Mouse (Mus musculus) embryonic facial prominence, embryonic 12.5 days (tissue): ENCODE results near the gene Gm17727. TPM values are rescaled to one million over a fixed set of nuclear protein-coding genes. Genes with fewer than 3 reads are reported as not detected.
"Not testable (repeated sequence)": the region's sequence is repeated elsewhere in the genome, so short reads cannot be mapped to it uniquely, and the experiment has no call there.

ENCODE experiments used
- ATAC-seq: fragments of 200-750 bp; cut with Nextera tagmentation; 2 replicates; pipeline ENCODE4 v1.8.0; 2017; ENCODE audit not compliant: insufficient number of reproducible peaks, insufficient read depth, low FRiP score, low TSS enrichment
- H3K27ac ChIP-seq: fragments of 300-500 bp; sonication (generic); 2 replicates; pipeline ENCODE4 v1.5.1; 2016; ENCODE audit warnings: mild to moderate bottlenecking
- H3K27me3 ChIP-seq: fragments of 300-500 bp; sonication (generic); 2 replicates; pipeline ENCODE4 v1.6.1; 2016; ENCODE audit warnings: mild to moderate bottlenecking, moderate library complexity
- H3K36me3 ChIP-seq: fragments of 300-500 bp; sonication (generic); 2 replicates; pipeline ENCODE4 v1.6.1; 2016; ENCODE audit warnings: mild to moderate bottlenecking
- H3K4me1 ChIP-seq: fragments of 300-500 bp; sonication (generic); 2 replicates; pipeline ENCODE4 v1.6.1; 2016
- H3K4me2 ChIP-seq: fragments of 300-500 bp; sonication (generic); replicated peaks from 2 replicates; pipeline ENCODE4 v1.6.1; 2016; ENCODE audit warnings: mild to moderate bottlenecking, moderate library complexity
- H3K4me3 ChIP-seq: fragments of 300-500 bp; sonication (generic); 2 replicates; pipeline ENCODE4 v1.5.1; 2016; ENCODE audit warnings: mild to moderate bottlenecking
- H3K9ac ChIP-seq: fragments of 300-500 bp; sonication (generic); 2 replicates; pipeline ENCODE4 v1.6.1; 2016; ENCODE audit warnings: mild to moderate bottlenecking, moderate library complexity
- H3K9me3 ChIP-seq: fragments of 300-500 bp; sonication (generic); 2 replicates; pipeline ENCODE4 v1.6.1; 2016; ENCODE audit warnings: mild to moderate bottlenecking, moderate library complexity
- WGBS: fragments of 180-500 bp; shearing (Covaris S2); methylation state at CpG from one replicate; pipeline ENCODE4 v1.1.7; 2016; 5-methylcytosine and 5-hydroxymethylcytosine counted together
- polyA plus RNA-seq: library from polyadenylated mRNA; unstranded; fragments of >200 nt; fragmentation: Nextera tagmentation; extraction: Ambion mirVana; gene quantifications from 2 replicates; pipeline ENCODE4 v1.2.1, GENCODE M21; 2016

Gene Gm17727
- polyA plus RNA-seq, result not detected in 2 replicates

GRCm38 (mm10) chr9:35778009-35778408, at the start of gene Gm17727:
Gene Gm17727 (minus strand): TSS chr9:35778109.
- WGBS, result 64% methylated on average over 3 of the region's 3 CpGs
- Histone ChIP-seq H3K27me3 (no peaks in the 10 kb centered on the region), H3K9ac (no peak within 1 kb of the TSS), H3K27ac (no peak within 1 kb of the TSS), H3K4me2 (no peak within 1 kb of the TSS), H3K9me3 (0 out of 2 replicates have a peak, but pooled peaks cover 3% of the 10 kb centered on the region), H3K36me3 (no peaks in the 10 kb centered on the region), H3K4me3 (no peak within 1 kb of the TSS), H3K4me1 (no peaks in the 10 kb centered on the region)
- ATAC-seq, result no peak

- H3K4me1 ChIP-seq, H3K4me3 ChIP-seq, H3K36me3 ChIP-seq, H3K4me2 ChIP-seq, H3K27me3 ChIP-seq, H3K27ac ChIP-seq, H3K9ac ChIP-seq, ATAC-seq: not testable (repeated sequence)
- 94% methylated on average over 15 of the region's 15 CpGs for WGBS
- H3K9me3 ChIP-seq, result peaks cover 14% of the 10 kb centered on the region; the same call in 1 of the 2 replicates
Observed at GRCm38 (mm10) chr9:35817881-35818280, 40.0 kb upstream of the Gm17727 start.

GRCm38 (mm10) chr9:35798146-35798545, 20.2 kb upstream of the Gm17727 start:
- no peak overlapping the region for H3K4me3 ChIP-seq
- H3K27ac ChIP-seq, result no peak overlapping the region
- H3K4me2 ChIP-seq, result no peak overlapping the region
- H3K9me3 ChIP-seq, result peaks cover 7% of the 10 kb centered on the region
- H3K9ac ChIP-seq, result no peak overlapping the region
- no peaks in the 10 kb centered on the region for H3K36me3 ChIP-seq
- ATAC-seq, result no peak
- no peaks in the 10 kb centered on the region for H3K27me3 ChIP-seq
- H3K4me1 ChIP-seq, result no peaks in the 10 kb centered on the region

GRCm38 (mm10) chr9:35790001-35790400, 12.1 kb upstream of the Gm17727 start, which contains the start of the genes Gm27235 and D730048I06Rik:
Gene Gm27235 (minus strand): TSS chr9:35790101.
Gene D730048I06Rik (minus strand): TSS chr9:35790112.
- ATAC-seq, result no peak
- H3K4me2 ChIP-seq, result no peak within 1 kb of the TSS
- H3K9ac ChIP-seq, result no peak within 1 kb of the TSS
- H3K27me3 ChIP-seq, result no peaks in the 10 kb centered on the region
- no peaks in the 10 kb centered on the region for H3K4me1 ChIP-seq
- H3K4me3 ChIP-seq, result no peak within 1 kb of the TSS
- WGBS, result 84% methylated on average over 3 of the region's 3 CpGs
- H3K36me3 ChIP-seq, result no peaks in the 10 kb centered on the region
- peaks cover 13% of the 10 kb centered on the region for H3K9me3 ChIP-seq
- no peak within 1 kb of the TSS for H3K27ac ChIP-seq

- Histone ChIP-seq H3K27me3 (no peaks in the 10 kb centered on the region), H3K36me3 (no peaks in the 10 kb centered on the region), H3K9ac (no peak overlapping the region), H3K27ac (no peak overlapping the region), H3K9me3 (no peaks in the 10 kb centered on the region), H3K4me3 (no peak overlapping the region), H3K4me1 (no peaks in the 10 kb centered on the region), H3K4me2 (no peak overlapping the region)
- no peak for ATAC-seq
Observed at GRCm38 (mm10) chr9:35756843-35757242, 21.1 kb downstream of the Gm17727 start.

GRCm38 (mm10) chr9:35740749-35741148, 37.2 kb downstream of the Gm17727 start, which contains the start of gene Gm17677:
Gene Gm17677 (plus strand): TSS chr9:35741049.
- no peaks in the 10 kb centered on the region for H3K36me3 ChIP-seq
- no peaks in the 10 kb centered on the region for H3K4me1 ChIP-seq
- H3K27me3 ChIP-seq, result no peaks in the 10 kb centered on the region
- H3K9me3 ChIP-seq, result peaks cover 4% of the 10 kb centered on the region; the same call in 1 of the 2 replicates
- no peak within 1 kb of the TSS for H3K4me3 ChIP-seq
- no peak for ATAC-seq
- no peak within 1 kb of the TSS for H3K9ac ChIP-seq
- H3K27ac ChIP-seq, result no peak within 1 kb of the TSS
- H3K4me2 ChIP-seq, result no peak within 1 kb of the TSS

Other genes with a start within 250 kb of the Gm17727 start
- 6.2 and 6.4 TPM in 2 replicates for gene Ddx25, start 219.6 kb downstream of the Gm17727 start, polyA plus RNA-seq
- gene Pus3, start 219.5 kb downstream of the Gm17727 start, polyA plus RNA-seq, result 20.9 and 21.4 TPM in 2 replicates
- 1.2 and 1.3 TPM in 2 replicates for gene Pate2, start 207.8 kb downstream of the Gm17727 start, polyA plus RNA-seq
- gene Hyls1, start 207.7 kb downstream of the Gm17727 start, polyA plus RNA-seq, result 20.3 and 23.6 TPM in 2 replicates
- gene Pate4, start 166.2 kb downstream of the Gm17727 start, polyA plus RNA-seq, result not detected in 2 replicates
- gene Pate3, start 129.9 kb downstream of the Gm17727 start, polyA plus RNA-seq, result not detected in 2 replicates
- gene Pate1, start 90.7 kb downstream of the Gm17727 start, polyA plus RNA-seq, result not detected in 2 replicates
- not detected in 2 replicates for gene Gm17677, start 37.1 kb downstream of the Gm17727 start, polyA plus RNA-seq
- gene Gm27235, start 12.0 kb upstream of the Gm17727 start, polyA plus RNA-seq, result not detected in 2 replicates
- not detected in 2 replicates for gene D730048I06Rik, start 12.0 kb upstream of the Gm17727 start, polyA plus RNA-seq
- not detected in 2 replicates for gene 9230110F15Rik, start 66.0 kb upstream of the Gm17727 start, polyA plus RNA-seq
- gene 9230113P08Rik, start 130.3 kb upstream of the Gm17727 start, polyA plus RNA-seq, result not detected in 2 replicates